Mouse (Mus musculus): Measurements from ENCODE around the gene Gpsm1.
A peak's percentile ranks its signal among the peaks of the same experiment; 100 is the strongest.
"Not testable (repeated sequence)": the region's sequence is repeated elsewhere in the genome, so short reads cannot be mapped to it uniquely, and the experiment has no call there.

The Gpsm1 gene

GRCm38 (mm10) chr2:26380131-26380771 is 64.9 kb downstream of the Gpsm1 start, which contains the start of gene Snapc4:
Snapc4 (minus strand) TSS chr2:26380653.
- peak; percentile 77 to 82 for DNase-seq (ENCODE audit: low spot score in 2 of 2)

GRCm38 (mm10) chr2:26380871-26381270 is 65.6 kb downstream of the Gpsm1 start:
- DNase-seq (ENCODE audit: low spot score in 2 of 2): not testable (repeated sequence)

- no peak for DNase-seq (ENCODE audit: low spot score in 2 of 2)
Observed at GRCm38 (mm10) chr2:26387713-26388112, 72.4 kb downstream of the Gpsm1 start.

GRCm38 (mm10) chr2:26388682-26389153 is 73.4 kb downstream of the Gpsm1 start:
- DNase-seq (ENCODE audit: low spot score in 2 of 2): no peak

GRCm38 (mm10) chr2:26389154-26389690 is 73.9 kb downstream of the Gpsm1 start, which contains the start of the genes Entr1 and Pmpca:
Entr1 (minus strand) TSS chr2:26389316.
Pmpca (plus strand) TSS chr2:26389339.
- peak; percentile 79 to 85 for DNase-seq (ENCODE audit: low spot score in 2 of 2)

- no peak for DNase-seq (ENCODE audit: low spot score in 2 of 2)
Observed at GRCm38 (mm10) chr2:26390954-26391353, 75.6 kb downstream of the Gpsm1 start.

- DNase-seq (ENCODE audit: low spot score in 2 of 2): no peak
Observed at GRCm38 (mm10) chr2:26391617-26392016, 76.3 kb downstream of the Gpsm1 start.

Measured in urinary bladder, postnatal 4 days (tissue).